Mouse (Mus musculus) intestine, embryonic 16.5 days (tissue): ENCODE results near the gene App. TPM values are rescaled to one million over a fixed set of nuclear protein-coding genes. Genes with fewer than 3 reads are reported as not detected.

ENCODE experiments used
- ATAC-seq: fragments of 200-750 bp; cut with Nextera tagmentation; 2 replicates; pipeline ENCODE4 v1.8.0; 2017; ENCODE audit warnings: moderate TSS enrichment, moderate library complexity
- H3K27ac ChIP-seq: fragments of 300-500 bp; sonication (generic); 2 replicates; pipeline ENCODE4 v1.5.1; 2014; ENCODE audit warnings: mild to moderate bottlenecking, low read length
- H3K27me3 ChIP-seq: fragments of 300-500 bp; sonication (generic); replicated peaks from 2 replicates; pipeline ENCODE4 v1.6.1; 2014; ENCODE audit warnings: low read length, control low read depth, mixed read lengths; ENCODE audit not compliant: control insufficient read depth, insufficient read depth
- H3K36me3 ChIP-seq: fragments of 300-500 bp; sonication (generic); 2 replicates; pipeline ENCODE4 v1.6.1; 2014; ENCODE audit warnings: low read length, control low read depth; ENCODE audit not compliant: control insufficient read depth, insufficient read depth
- H3K4me1 ChIP-seq: fragments of 300-500 bp; sonication (generic); 2 replicates; pipeline ENCODE4 v1.6.1; 2014; ENCODE audit warnings: low read length, control low read depth, mixed read lengths; ENCODE audit not compliant: control insufficient read depth, insufficient read depth
- H3K4me2 ChIP-seq: fragments of 300-500 bp; sonication (generic); 2 replicates; pipeline ENCODE4 v1.6.1; 2014; ENCODE audit warnings: low read depth, low read length, control low read depth
- H3K4me3 ChIP-seq: fragments of 300-500 bp; sonication (generic); 2 replicates; pipeline ENCODE4 v1.5.1; 2014; ENCODE audit warnings: mild to moderate bottlenecking, low read length
- H3K9ac ChIP-seq: fragments of 300-500 bp; sonication (generic); 2 replicates; pipeline ENCODE4 v1.6.1; 2014; ENCODE audit warnings: low read depth, low read length
- H3K9me3 ChIP-seq: fragments of 300-500 bp; sonication (generic); 2 replicates; pipeline ENCODE4 v1.6.1; 2016; ENCODE audit warnings: low read length, control low read depth; ENCODE audit not compliant: control insufficient read depth
- WGBS: fragments of 180-500 bp; shearing (Covaris S2); extraction: QIAGEN DNeasy Blood & Tissue Kit; methylation state at CpG from one replicate; pipeline ENCODE4 v1.1.7; 2014; 5-methylcytosine and 5-hydroxymethylcytosine counted together
- polyA plus RNA-seq: library from polyadenylated mRNA; unstranded; fragments of >200 nt; fragmentation: Nextera tagmentation; extraction: Ambion mirVana; gene quantifications from 2 replicates; pipeline ENCODE4 v1.2.1, GENCODE M21; 2015

Gene App
- polyA plus RNA-seq, 1 experiment from 2014 or later, result 125 TPM

GRCm38 (mm10) chr16:85064800-85065199 is 108.8 kb downstream of the App start:
- H3K4me2 ChIP-seq, result no peak overlapping the region
- no peak overlapping the region for H3K9ac ChIP-seq
- no peak for ATAC-seq
- no peaks in the 10 kb centered on the region for H3K36me3 ChIP-seq
- H3K27me3 ChIP-seq, result no peaks in the 10 kb centered on the region
- H3K4me3 ChIP-seq, result no peak overlapping the region
- no peaks in the 10 kb centered on the region for H3K4me1 ChIP-seq
- H3K9me3 ChIP-seq, result no peaks in the 10 kb centered on the region
- H3K27ac ChIP-seq, result no peak overlapping the region
- whole genome bisulfite sequencing, result 78% methylated on average over 5 of the region's 6 CpGs

DNA sequence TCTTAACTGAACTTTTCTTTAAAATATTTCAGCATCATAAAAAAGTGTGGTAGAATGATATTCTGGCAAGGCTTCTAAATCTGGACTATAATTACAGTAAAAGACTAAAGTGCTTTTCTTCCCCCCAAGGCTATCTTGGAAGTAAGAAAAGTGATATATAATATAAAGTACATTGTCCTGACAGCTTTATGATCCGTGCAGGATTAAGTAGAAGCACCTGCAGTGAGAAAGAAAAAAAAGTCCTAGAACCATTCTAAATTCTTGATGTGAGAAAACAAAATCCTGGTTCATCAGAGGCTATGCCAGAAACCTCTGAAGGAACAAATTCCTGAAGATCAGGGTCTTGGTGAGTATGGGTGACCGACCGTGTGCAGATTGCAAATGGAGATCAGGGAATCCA is 110.8 kb downstream of the App start:
- Histone ChIP-seq H3K4me3 (no peak overlapping the region), H3K36me3 (no peaks in the 10 kb centered on the region), H3K4me2 (no peak overlapping the region), H3K9ac (no peak overlapping the region), H3K9me3 (no peaks in the 10 kb centered on the region), H3K27me3 (no peaks in the 10 kb centered on the region), H3K27ac (no peak overlapping the region), H3K4me1 (no peaks in the 10 kb centered on the region)
- ATAC-seq, result no peak
- WGBS, result 78% methylated on average over 3 of the region's 3 CpGs

DNA sequence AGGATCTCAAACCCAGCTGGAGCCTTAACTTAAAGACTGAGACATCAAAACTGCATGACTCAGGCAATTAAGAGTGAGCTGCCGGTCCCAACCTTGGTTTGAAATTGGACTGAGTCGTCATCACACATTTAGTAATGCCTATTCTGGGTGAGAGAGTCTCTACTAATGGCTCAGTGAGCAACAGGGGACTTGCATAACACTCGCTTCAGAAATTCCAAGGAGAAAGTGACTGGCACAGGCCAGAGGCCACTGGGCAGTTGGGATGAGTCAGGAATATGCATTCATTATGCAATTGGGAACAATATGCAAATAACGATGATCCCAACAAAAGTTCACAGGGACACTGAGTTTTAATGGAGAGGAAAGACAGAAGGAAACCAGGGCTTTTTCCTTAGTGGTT is 111.8 kb downstream of the App start:
- H3K4me2 ChIP-seq, result no peak overlapping the region
- H3K36me3 ChIP-seq, result no peaks in the 10 kb centered on the region
- ATAC-seq, result no peak
- no peak overlapping the region for H3K9ac ChIP-seq
- no peak overlapping the region for H3K4me3 ChIP-seq
- H3K27me3 ChIP-seq, result no peaks in the 10 kb centered on the region
- H3K4me1 ChIP-seq, result no peaks in the 10 kb centered on the region
- no peak overlapping the region for H3K27ac ChIP-seq
- 95% methylated on average over 4 of the region's 4 CpGs for WGBS
- no peaks in the 10 kb centered on the region for H3K9me3 ChIP-seq

- 44% methylated on average over 5 of the region's 5 CpGs for WGBS
- H3K4me2 ChIP-seq, result no peak overlapping the region
Measured at GRCm38 (mm10) chr16:85058138-85058537, 115.4 kb downstream of the App start.

DNA sequence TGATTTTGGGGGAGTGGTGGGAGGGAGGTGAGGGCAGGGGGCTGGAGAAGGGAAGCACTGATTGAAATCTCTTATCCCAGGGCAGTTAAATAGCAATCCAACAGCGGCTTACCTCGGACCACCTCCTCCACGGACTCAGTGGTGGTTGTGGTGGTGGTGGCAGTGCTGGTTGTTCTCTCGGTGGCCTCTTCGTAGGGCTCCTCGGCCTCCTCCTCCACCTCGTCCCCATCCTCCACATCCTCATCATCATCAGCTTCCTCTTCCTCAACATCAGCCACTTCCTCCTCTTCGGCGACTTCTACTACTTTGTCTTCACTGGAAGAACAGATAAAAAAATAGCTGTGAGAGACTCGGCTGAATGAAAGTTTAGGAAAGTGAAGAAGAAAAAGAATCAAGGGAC is 117.4 kb downstream of the App start:
- H3K9ac ChIP-seq, result no peak overlapping the region
- H3K4me2 ChIP-seq, result no peak overlapping the region
- 93% methylated on average over 10 of the region's 10 CpGs for WGBS
- no peaks in the 10 kb centered on the region for H3K36me3 ChIP-seq
- H3K4me3 ChIP-seq, result no peak overlapping the region
- no peaks in the 10 kb centered on the region for H3K4me1 ChIP-seq
- ATAC-seq, result no peak
- H3K9me3 ChIP-seq, result no peaks in the 10 kb centered on the region
- no peaks in the 10 kb centered on the region for H3K27me3 ChIP-seq
- H3K27ac ChIP-seq, result no peak overlapping the region

More at GRCm38 (mm10) chr16:85058138-85058537, 115.4 kb downstream of the App start:
- Histone ChIP-seq H3K4me3 (no peak overlapping the region), H3K9me3 (no peaks in the 10 kb centered on the region), H3K36me3 (no peaks in the 10 kb centered on the region), H3K27me3 (no peaks in the 10 kb centered on the region), H3K27ac (no peak overlapping the region), H3K4me1 (no peaks in the 10 kb centered on the region), H3K9ac (no peak overlapping the region)
- no peak for ATAC-seq

GRCm38 (mm10) chr16:85053996-85054395 is 119.6 kb downstream of the App start:
- Histone ChIP-seq H3K4me2 (no peak overlapping the region), H3K4me1 (no peaks in the 10 kb centered on the region), H3K9me3 (no peaks in the 10 kb centered on the region), H3K36me3 (no peaks in the 10 kb centered on the region), H3K27me3 (no peaks in the 10 kb centered on the region), H3K9ac (no peak overlapping the region), H3K4me3 (no peak overlapping the region), H3K27ac (no peak overlapping the region)
- WGBS, result 72% methylated on average over 7 of the region's 7 CpGs
- ATAC-seq, result no peak

DNA sequence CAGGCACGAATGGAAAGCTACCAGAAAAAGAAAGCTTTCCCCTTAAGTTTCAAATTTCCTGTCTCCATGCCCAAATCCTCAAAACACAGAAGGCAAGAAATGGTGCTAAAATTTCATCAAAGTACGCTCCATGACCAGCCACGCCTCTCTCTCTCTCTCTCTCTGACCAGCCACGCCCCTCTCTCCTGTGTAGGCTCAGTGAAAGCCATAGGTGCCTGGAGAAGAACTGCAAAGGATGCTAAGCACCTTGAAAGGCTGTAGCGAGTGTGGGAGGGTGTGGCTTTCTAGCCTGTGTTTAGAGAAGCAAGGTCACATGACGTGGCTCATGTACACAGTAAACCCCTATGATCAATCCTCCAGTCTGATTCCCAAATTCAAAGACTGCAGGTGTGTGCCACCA is 126.3 kb downstream of the App start:
- no peak for ATAC-seq
- H3K27me3 ChIP-seq, result no peaks in the 10 kb centered on the region
- no peaks in the 10 kb centered on the region for H3K36me3 ChIP-seq
- H3K9me3 ChIP-seq, result no peaks in the 10 kb centered on the region
- H3K4me1 ChIP-seq, result no peaks in the 10 kb centered on the region; the same call in 1 of the 2 replicates
- no peak overlapping the region for H3K4me3 ChIP-seq
- no peak overlapping the region for H3K4me2 ChIP-seq
- 66% methylated on average over 6 of the region's 6 CpGs for WGBS
- H3K27ac ChIP-seq, result no peak overlapping the region
- H3K9ac ChIP-seq, result no peak overlapping the region

DNA sequence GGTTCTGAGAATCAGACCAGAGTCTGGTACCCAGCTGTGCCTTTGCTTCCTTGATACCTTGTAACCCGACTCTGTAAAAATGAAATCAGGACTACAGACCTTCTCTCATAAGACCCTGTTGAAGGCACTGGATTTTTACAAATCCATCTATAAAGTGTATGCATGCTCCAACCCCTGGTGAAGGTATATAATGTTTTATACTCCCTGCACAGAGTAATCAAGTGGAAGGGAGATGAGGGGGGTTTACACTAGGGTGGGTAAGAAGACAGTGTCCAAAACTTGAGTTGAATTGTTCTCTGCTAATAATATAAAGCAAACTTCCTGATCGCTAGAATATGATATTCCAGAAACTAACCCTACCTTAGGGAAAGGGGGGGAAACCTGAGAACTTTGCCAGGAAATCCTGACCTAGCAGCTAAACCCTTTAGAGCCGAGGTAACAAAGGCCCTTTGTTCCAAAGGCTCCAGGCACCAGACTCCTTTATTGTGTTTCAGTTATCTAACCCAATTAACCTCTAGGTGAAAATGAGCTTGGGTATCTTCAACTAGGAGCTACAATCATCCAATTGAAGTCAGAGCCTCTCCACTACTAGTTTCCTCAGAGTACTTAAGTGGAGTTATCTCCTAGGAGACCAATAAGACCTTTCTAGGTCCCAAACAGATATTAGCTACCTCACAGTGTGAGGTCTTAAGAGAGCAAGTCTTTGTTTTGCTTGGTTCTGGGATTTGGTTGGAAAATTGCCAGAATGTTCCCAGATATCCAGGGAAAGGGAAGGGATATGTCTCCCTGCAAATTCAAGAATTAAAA is 132.2 kb downstream of the App start:
- no peaks in the 10 kb centered on the region for H3K27me3 ChIP-seq
- 53% methylated on average over 3 of the region's 3 CpGs for WGBS
- no peak for ATAC-seq

DNA sequence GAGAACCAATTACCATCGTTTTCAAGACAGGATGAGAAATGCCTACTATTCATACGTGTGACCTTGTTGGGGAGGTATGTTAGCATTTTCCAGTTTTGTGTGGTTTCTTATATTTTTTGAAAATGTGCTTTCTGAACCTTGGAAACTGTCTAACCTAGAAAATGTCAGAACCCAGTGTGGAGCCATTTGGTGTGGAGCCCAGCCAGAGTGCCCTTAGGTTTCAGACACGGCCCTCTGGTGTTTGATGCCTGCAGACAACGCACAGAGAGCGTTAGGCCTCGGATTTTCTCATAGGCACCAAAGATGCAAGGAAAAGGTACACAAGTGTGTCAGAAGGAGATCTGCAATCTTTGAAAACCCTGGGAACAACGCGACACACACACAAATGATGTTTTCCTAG is 134.8 kb downstream of the App start:
- H3K9me3 ChIP-seq, result no peaks in the 10 kb centered on the region
- no peaks in the 10 kb centered on the region for H3K36me3 ChIP-seq
- 89% methylated on average over 8 of the region's 8 CpGs for WGBS
- no peaks in the 10 kb centered on the region for H3K27me3 ChIP-seq
- ATAC-seq, result no peak
- no peak overlapping the region for H3K4me2 ChIP-seq
- no peak overlapping the region for H3K9ac ChIP-seq
- H3K4me3 ChIP-seq, result no peak overlapping the region
- H3K27ac ChIP-seq, result no peak overlapping the region
- no peaks in the 10 kb centered on the region for H3K4me1 ChIP-seq

More for the DNA sequence above, 132.2 kb downstream of the App start:
- no peak overlapping the region for H3K9ac ChIP-seq
- H3K4me2 ChIP-seq, result no peak overlapping the region
- no peak overlapping the region for H3K4me3 ChIP-seq
- no peak overlapping the region for H3K27ac ChIP-seq
- H3K36me3 ChIP-seq, result no peaks in the 10 kb centered on the region
- H3K9me3 ChIP-seq, result no peaks in the 10 kb centered on the region
- no peaks in the 10 kb centered on the region for H3K4me1 ChIP-seq
